Mouse (Mus musculus): ENCODE measurements around the gene Clic4.

DNA sequence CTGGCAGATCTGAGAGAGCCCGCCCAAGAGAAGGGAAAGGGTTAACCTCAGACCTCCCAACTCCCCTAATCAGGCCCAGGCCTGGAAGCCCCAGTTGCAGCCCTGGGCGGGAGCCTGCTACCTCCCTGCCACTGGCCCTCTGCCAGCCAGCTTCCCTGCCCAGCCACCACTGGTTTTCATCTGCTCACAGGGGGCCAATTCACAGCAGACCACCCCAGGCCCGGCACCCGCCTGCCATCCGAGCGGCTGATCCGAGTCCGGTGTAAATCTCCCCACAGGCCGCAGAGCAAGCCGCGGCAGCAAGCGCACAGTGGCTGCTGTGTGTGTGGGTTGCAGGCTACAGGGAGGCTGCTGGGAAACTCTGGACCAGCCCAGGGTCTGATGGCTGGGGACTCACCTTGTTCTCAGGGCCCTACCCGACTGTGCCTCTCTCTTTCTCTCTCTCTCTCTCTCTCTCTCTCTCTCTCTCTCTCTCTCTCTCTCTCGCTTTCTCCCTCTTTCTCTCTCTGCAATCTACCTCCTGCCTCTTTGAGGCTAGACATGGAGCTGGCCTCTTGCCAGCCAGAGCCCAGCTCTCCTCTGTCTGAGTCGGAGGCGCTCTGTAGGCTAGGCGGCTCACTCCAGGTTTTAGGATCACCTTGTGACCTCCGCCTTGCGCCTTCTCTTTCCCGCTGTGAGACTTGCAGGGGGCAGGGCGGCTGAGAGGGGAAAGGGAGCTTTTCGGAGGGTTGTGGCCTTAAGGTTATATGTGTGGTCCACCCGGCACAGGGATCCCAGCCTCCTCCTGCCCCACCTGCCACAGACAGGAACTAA, 106.0 kb downstream of the Clic4 start:
- TF ChIP-seq CTCF (IDR thresholded peaks at IDR 0.05; ENCODE audit: borderline replicate concordance, extremely low read depth, insufficient read depth, insufficient read length) (no peak), POLR2A (IDR thresholded peaks at IDR 0.05; ENCODE audit: borderline replicate concordance, extremely low read depth, insufficient read depth, insufficient read length, poor library complexity, severe bottlenecking) (no peak)

All from brain, embryonic 14.5 days (tissue).